Mouse (Mus musculus) liver, adult 2 months (tissue): ENCODE data around the gene Park7.

Experiments used
- CTCF ChIP-seq: fragments of 200-500 bp; IDR thresholded peaks from 2 replicates; pipeline ENCODE4 v1.5.1; 2011; ENCODE audit warnings: low read depth, low read length, control low read depth
- POLR2A ChIP-seq: fragments of 200-500 bp; IDR thresholded peaks from 2 replicates; pipeline ENCODE4 v1.6.1; 2011; ENCODE audit warnings: low read length, control low read depth; ENCODE audit not compliant: insufficient read depth; ENCODE audit errors: extremely low read depth

DNA sequence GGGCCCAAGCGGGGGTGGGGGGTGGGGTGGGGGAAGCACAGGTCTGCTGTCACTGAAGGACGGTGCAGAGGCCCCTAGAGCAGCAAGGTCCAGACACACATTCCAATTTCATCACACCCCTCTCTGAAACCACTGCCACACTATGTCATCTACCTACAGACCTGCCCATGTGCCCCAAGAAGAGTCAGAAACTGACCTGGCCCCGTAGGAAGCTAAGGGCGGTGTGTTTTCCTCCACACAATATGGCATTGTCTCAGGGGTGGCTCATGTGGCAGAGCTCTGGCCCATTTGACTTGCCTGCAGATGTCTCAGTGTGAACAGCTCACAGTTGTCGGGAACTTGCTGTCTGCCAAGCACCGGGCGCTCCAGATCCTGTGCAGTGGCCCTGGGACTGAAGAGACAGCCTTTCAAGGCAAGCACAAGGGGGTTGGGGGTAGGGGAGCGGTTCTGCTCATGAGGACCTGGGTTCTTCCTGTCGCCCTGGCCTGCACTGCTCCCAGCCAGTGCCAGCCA lies 42.0 kb downstream of the Park7 start:
- TF ChIP-seq POLR2A (no peak; the same call in 1 of the 2 replicates), CTCF (no peak)
